Mouse (Mus musculus) embryonic fibroblast, embryonic 13.5 days (primary cell): Measurements from ENCODE around the gene Slc2a1.

Experiments
- CTCF ChIP-seq: IDR thresholded peaks from 2 replicates; pipeline ENCODE4 v1.5.1; 2011; ENCODE audit warnings: mild to moderate bottlenecking, control low read depth, low read length, moderate library complexity, borderline replicate concordance; ENCODE audit not compliant: insufficient read depth
- POLR2A ChIP-seq: IDR thresholded peaks from 2 replicates; pipeline ENCODE4 v1.6.1; 2011; ENCODE audit warnings: low read depth, mild to moderate bottlenecking, control low read depth, low read length, moderate library complexity

DNA sequence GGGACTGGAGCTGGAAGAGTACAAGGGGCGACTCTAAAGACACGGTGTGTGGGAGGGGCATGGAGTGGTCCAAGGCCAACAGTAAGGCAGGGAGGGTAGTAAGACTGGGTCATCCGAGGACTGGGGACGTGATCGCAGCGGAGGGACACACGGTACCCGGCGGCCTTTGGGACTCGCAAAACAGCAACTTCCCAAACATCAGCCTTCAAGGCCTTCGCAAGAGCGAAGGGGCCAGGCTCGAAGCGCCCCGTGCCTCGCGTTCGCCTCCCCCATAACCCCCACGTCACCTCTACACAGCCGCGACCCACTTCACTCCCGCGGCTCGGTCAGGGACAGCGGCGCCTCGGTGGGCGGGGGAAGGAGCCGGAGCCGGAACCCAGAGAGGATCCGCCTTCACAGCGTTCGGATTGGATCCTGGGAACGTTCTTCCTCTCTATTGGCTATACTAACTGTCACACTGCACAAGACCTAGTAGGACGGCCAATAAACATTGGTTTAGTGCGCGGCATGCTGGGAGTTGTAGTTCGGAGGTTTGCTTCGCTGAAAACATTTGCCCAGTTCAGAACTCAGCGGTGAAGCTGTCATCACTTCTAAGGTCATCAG, 65.4 kb downstream of the Slc2a1 start, which contains the start of gene Zfp691:
- TF ChIP-seq POLR2A: peak; percentile 85
- no peak for TF ChIP-seq CTCF
